Mouse (Mus musculus) layer of hippocampus, postnatal 10 days (tissue): ENCODE results near the gene Llgl2. TPM values are rescaled to one million over a fixed set of nuclear protein-coding genes. Genes with fewer than 3 reads are reported as not detected.
"Not testable (repeated sequence)": the region's sequence is repeated elsewhere in the genome, so short reads cannot be mapped to it uniquely, and the experiment has no call there.

ENCODE experiments used
- DNase-seq, 2 experiments: peaks; one replicate each; pipeline ENCODE4 v3.0.0; 2021; ENCODE audit warnings: low spot score in 2 of 2
- total RNA-seq, 2 experiments: library from RNA; stranded (reverse); gene quantifications; 2 replicates each; pipeline ENCODE4 v1.2.3; 2021

Llgl2 gene
- total RNA-seq, 2 experiments from 2014 or later = 0.73 to 1.0 TPM

GRCm38 (mm10) chr11:115832523-115832922 lies 8.7 kb downstream of the Llgl2 start:
- no peak for DNase-seq

GRCm38 (mm10) chr11:115833021-115833513 lies 9.2 kb downstream of the Llgl2 start:
- no peak for DNase-seq

GRCm38 (mm10) chr11:115834033-115834432 lies 10.2 kb downstream of the Llgl2 start:
- DNase-seq = no peak

- no peak for DNase-seq
These were observed 13.0 kb downstream of the Llgl2 start for GRCm38 (mm10) chr11:115836656-115837395.

- DNase-seq = no peak
These were observed 13.9 kb downstream of the Llgl2 start for GRCm38 (mm10) chr11:115837606-115838345.

- DNase-seq = no peak
These were observed 15.1 kb downstream of the Llgl2 start for GRCm38 (mm10) chr11:115838895-115839311.

GRCm38 (mm10) chr11:115839732-115840131 lies 15.9 kb downstream of the Llgl2 start:
- DNase-seq = no peak

GRCm38 (mm10) chr11:115841044-115841443 lies 17.2 kb downstream of the Llgl2 start:
- DNase-seq = no peak

- DNase-seq = no peak
These were observed 18.2 kb downstream of the Llgl2 start for GRCm38 (mm10) chr11:115841961-115842550.

GRCm38 (mm10) chr11:115843141-115843890 lies 19.5 kb downstream of the Llgl2 start:
- DNase-seq = no peak

GRCm38 (mm10) chr11:115843891-115844239 lies 20.0 kb downstream of the Llgl2 start:
- no peak for DNase-seq

- DNase-seq = no peak
These were observed 20.4 kb downstream of the Llgl2 start for GRCm38 (mm10) chr11:115844240-115844639.

- no peak for DNase-seq
These were observed 22.0 kb downstream of the Llgl2 start for GRCm38 (mm10) chr11:115845819-115846218.

- DNase-seq = no peak
These were observed 30.8 kb downstream of the Llgl2 start for GRCm38 (mm10) chr11:115854674-115855073.

- DNase-seq = not testable (repeated sequence)
These were observed 33.3 kb downstream of the Llgl2 start for GRCm38 (mm10) chr11:115857146-115857545.

- no peak for DNase-seq
These were observed 34.1 kb downstream of the Llgl2 start for GRCm38 (mm10) chr11:115857936-115858335.

GRCm38 (mm10) chr11:115858354-115858753 lies 34.5 kb downstream of the Llgl2 start, which contains the start of gene Myo15b:
TSS of gene Myo15b (plus strand) at chr11:115858406.
- no peak for DNase-seq

- DNase-seq = peak; percentile 85 to 90
These were observed 35.5 kb downstream of the Llgl2 start for GRCm38 (mm10) chr11:115859143-115859945.

- no peak for DNase-seq
These were observed 40.0 kb downstream of the Llgl2 start for GRCm38 (mm10) chr11:115863895-115864294.

- no peak for DNase-seq
These were observed 45.5 kb downstream of the Llgl2 start for GRCm38 (mm10) chr11:115869393-115869792.
